Mouse (Mus musculus): ENCODE measurements around the gene Lingo4.

The Lingo4 gene

DNA sequence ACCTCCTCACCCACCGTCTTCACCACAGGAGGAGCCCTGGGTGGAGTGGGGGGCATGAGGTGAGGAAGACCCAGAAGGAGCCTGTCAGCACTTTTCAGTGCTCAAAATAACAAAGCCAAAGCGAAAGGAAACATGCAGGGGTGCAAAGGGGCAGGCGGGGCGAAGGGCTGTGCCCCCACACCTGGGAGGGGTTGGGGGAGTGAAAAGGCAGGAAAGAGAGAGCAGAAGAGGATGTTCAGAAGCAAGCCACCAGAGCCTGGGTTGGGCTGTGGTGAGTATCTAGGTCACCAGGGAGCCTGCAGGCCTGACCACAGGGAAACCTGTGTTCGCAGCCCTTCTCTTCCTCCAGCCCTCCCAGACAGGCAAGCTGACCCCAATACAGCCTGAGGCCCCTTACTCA is 10.3 kb upstream of the Lingo4 start:
- DNase-seq, result no peak

DNA sequence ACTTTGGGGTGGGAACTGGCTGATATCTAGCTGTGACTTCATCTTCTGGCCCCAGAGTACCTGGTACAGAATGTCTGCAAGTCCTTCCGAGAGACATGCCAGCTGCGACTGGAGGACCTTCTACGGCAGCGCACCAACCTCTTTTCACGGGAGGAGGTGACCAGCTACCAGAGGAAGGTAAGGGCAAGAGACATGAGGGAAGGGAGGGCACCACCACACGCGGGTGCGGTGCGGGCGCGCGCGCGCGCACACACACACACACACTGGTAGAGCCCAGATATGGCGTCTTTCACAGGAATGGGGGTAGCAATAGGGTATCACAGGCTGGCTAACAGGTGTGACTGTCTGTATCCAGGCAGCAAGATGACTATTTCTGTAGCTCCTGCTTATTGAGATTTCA is 8.9 kb upstream of the Lingo4 start:
- DNase-seq, result no peak

- no peak for DNase-seq
Observed at GRCm38 (mm10) chr3:94391001-94391400, 7.3 kb upstream of the Lingo4 start.

- DNase-seq, result no peak
Observed at GRCm38 (mm10) chr3:94392128-94392527, 6.2 kb upstream of the Lingo4 start.

DNA sequence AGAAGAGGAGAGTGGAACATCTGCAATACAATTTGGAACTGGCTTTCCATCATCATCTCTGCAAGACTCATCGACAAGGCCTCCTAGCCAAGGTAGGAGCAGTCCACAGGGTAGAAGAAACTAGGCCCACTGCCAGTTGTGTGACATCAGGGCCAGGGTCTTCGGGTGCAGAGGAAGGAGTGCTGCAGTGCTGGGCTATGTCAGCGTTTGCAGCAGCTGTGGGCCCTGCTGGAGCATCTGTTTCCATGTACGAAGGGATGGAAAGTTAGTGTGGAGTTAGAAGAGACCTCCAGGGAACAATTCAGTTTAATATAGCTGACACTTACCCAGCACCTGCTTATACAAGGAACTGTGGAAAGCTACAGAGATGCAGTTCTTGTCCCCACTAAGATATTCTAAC is 5.3 kb upstream of the Lingo4 start:
- no peak for DNase-seq

- DNase-seq, result no peak
Observed at GRCm38 (mm10) chr3:94396336-94396735, 2.0 kb upstream of the Lingo4 start.

GRCm38 (mm10) chr3:94396851-94397250 is 1.5 kb upstream of the Lingo4 start:
- no peak for DNase-seq

- DNase-seq, result peak; percentile 43
Observed at GRCm38 (mm10) chr3:94398943-94399481, 695 bp downstream of the Lingo4 start.

DNA sequence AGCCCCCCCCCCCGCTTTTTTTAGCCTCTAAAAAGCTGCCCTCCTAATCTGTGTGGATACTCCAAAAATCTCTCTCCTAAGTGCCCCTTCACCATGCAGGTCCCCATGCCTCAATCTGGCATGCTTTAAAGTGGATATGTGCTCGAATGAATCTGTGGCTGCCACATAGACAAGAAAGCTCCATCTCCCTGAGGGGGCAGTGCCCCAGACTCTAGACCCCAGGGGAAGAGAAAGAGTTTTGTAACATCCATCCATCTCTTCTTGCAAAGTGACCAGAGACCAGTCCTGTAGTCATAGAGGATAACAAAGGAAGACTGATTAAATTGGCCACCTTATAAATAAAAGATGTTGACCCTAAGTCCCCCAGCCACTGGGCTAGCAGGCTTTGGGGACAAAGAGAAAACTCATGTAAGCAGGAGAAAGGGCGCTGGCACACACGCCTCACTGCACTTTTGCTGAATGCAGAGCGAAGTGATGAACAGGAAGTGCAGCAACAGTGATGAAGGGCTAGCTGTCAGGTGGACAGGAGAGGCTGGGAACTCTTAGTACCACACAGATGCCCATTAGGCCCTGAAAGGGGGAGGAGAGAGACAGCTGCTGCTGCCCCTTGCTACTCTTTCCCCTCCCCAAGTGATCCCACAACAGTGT is 1.5 kb downstream of the Lingo4 start:
- DNase-seq, result no peak

GRCm38 (mm10) chr3:94402451-94402850 is 4.1 kb downstream of the Lingo4 start:
- DNase-seq, result no peak

GRCm38 (mm10) chr3:94404366-94405054 is 6.2 kb downstream of the Lingo4 start:
- DNase-seq, result no peak

DNA sequence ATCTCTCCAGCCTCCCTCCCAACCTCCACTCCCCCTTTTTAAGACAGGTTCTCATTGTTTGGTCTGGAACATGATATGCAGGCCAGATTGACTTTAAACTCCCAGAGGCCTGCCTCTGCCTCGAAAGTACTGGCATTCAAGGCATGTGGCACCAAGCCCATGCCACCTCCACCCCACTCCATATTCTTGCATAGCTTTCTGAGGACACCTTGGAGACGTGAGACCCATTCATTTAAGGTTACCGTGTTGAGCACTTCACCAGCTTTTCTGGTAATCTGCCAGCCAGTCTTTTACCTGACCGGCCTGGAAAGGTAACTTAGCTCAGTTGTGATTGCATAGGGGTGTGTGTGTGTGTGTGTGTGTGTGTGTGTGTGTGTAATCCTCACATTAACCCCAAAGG is 7.2 kb downstream of the Lingo4 start:
- no peak for DNase-seq

- DNase-seq, result no peak
Observed at GRCm38 (mm10) chr3:94412530-94412929, 14.2 kb downstream of the Lingo4 start.

DNA sequence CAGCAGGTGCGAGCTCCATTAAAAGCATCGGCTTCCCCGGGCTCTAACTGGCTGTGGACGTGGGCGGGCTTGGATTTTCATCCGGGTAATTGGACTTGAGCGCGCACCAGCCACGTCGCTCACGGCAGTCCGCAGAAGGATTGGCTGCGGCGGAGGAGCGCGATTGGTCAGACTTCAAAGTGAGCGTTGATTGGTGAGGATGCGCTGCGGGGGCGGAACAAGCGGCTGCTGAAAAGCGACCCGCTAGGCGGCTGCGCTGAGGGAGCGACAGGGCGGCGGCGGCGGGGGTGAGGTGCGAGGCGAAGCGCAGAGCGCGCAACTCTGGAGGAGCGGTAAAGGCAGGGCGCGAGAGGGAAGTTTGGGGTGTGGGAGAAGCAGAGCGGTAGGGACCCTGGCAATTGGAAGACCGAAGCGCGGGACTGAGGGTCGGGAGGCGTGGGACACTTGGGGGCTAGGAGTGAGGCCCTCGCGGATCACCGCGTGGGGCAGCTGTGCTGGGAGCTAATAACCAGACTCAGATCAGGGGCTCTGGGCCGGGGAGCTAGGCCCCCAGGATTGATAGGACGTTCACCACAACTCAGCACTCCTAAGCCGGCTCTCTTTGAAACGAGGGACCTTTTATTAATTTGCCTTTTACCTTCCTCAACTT is 14.8 kb downstream of the Lingo4 start, which contains the start of gene Tdrkh:
Gene Tdrkh, plus strand, starts transcription at position 243 of the 649 bp plus-strand sequence.
- peak; percentile 99 for DNase-seq

DNA sequence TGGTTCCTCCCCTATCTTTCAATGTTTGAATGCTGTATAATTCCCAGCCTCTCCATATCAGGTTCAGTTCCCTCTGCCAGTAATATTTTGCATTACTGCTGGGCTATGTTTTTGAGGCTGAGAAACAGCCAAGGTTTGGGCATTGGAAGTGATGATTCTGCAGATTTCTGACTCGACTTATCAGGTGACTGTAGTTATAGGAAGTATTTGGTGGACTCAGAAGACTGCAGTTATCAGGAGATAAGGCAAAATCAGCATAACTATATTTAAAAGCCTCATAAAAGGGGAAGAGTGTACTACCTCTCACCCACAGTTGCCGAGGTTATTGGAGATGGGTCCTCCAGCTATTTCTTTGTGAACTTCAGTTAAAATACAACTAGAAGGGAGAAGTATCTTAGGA is 32.7 kb downstream of the Lingo4 start:
- DNase-seq, result no peak

DNA sequence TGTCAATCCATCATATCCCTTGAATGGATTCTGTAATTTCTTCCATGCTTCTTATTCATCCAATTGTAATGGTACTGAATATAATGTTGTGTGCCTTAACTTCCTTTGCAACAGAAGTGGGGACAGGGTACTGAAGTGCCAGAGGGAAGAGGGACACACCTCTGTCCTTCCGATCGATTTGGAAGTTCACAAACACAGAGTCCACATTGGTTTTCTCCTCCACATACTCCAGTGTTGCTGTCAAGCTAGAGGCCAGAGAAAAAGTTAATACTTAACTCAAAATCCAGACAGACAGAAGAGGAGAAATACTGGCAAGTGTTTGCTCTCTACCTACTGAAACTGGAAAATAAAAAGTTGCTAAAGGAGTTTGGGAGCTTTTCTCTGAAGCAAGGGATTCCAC is 36.0 kb downstream of the Lingo4 start:
- no peak for DNase-seq

GRCm38 (mm10) chr3:94436420-94436819 is 38.1 kb downstream of the Lingo4 start:
- no peak for DNase-seq

DNA sequence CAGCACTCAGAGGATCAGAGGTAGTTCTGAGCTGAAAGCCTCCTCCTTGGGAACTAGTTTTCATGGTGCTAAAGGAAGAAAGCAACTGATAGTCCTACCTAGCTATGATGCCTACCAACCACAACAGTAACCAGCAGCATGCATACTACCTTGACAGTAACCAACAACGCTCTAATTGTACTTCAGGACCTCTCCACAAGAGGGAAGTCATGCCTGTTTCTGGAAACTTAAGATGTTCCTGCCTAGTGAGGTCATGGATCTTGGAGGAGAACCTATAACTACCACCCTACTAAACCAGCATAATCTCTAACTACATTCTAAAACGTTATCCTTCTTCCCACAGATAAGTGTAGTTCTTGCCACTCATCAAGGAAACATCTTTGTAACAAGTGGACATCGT is 42.9 kb downstream of the Lingo4 start:
- DNase-seq, result no peak

- peak; percentile 94 for DNase-seq
Observed at GRCm38 (mm10) chr3:94442951-94443596, 44.8 kb downstream of the Lingo4 start, which contains the start of gene Mrpl9. Gene Mrpl9 (plus strand): TSS chr3:94443318.

DNA sequence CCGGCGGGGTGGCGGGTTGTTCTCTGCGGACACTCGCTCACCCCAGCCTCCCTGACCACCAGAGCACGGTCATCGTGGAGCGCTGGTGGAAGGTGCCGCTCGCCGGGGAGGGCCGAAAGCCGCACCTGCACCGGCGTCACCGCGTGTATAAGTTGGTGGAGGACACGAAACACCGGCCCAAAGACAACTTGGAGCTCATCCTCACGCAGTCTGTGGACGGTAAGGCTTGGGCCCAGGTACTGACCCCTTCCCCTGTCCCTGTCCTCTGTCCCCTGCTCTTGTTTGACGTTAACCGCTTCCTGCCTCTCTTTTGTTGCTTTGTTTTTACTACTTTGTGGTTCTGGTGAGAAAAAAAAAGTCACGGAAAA is 45.3 kb downstream of the Lingo4 start, which contains the start of gene Oaz3:
Gene Oaz3, minus strand, starts transcription at position 319 of the 368 bp plus-strand sequence.
- no peak for DNase-seq

GRCm38 (mm10) chr3:94449377-94449776 is 51.1 kb downstream of the Lingo4 start:
- no peak for DNase-seq

Measured in cerebellum, adult 9-11 months (tissue).